Mouse (Mus musculus) Patski (cell line): ENCODE results near the gene Mier2. TPM values are rescaled to one million over a fixed set of nuclear protein-coding genes. Genes with fewer than 3 reads are reported as not detected.

Experiments used
- ATAC-seq: fragments of 100-300 bp; one replicate; pipeline ENCODE4 v1.8.0; 2021
- CTCF ChIA-PET: fragments of 350-600 bp; sonication (Branson Sonifier 250); formaldehyde crosslinking; loops from one replicate; lab custom pipeline; 2022; ENCODE audit warnings: inconsistent platforms; lab: Charles Lee
- POLR2A ChIA-PET: fragments of 350-600 bp; sonication (Branson Sonifier 250); formaldehyde crosslinking; loops from one replicate; lab custom pipeline; 2022; ENCODE audit warnings: antibody characterized with exemption, inconsistent platforms; lab: Charles Lee
- DNase-seq: peaks from one replicate; pipeline ENCODE4 v3.0.0-alpha.2; 2011; ENCODE audit warnings: low read depth, low spot score
- H3K27me3 ChIP-seq: fragments of 371-371 bp; one replicate; pipeline ENCODE4 v1.5.1; 2021
- CTCF ChIP-seq: fragments of 100-300 bp; IDR thresholded peaks from one replicate; pipeline ENCODE4 v1.5.1; 2021
- in situ Hi-C: fragments of 300-500 bp; cut with MboI; formaldehyde crosslinking; loops from 3 replicates; pipeline ENCODE4 v1.11.1; 2018; ENCODE audit warnings: low pct_unique_long_range_greater_than_20kb, mixed read lengths
- polyA plus RNA-seq: library from polyadenylated mRNA; unstranded; gene quantifications from one replicate; pipeline ENCODE4 v1.2.3, GENCODE M21; 2021

The Mier2 gene
- polyA plus RNA-seq, 1 experiment from 2014 or later = 38.6 TPM

DNA sequence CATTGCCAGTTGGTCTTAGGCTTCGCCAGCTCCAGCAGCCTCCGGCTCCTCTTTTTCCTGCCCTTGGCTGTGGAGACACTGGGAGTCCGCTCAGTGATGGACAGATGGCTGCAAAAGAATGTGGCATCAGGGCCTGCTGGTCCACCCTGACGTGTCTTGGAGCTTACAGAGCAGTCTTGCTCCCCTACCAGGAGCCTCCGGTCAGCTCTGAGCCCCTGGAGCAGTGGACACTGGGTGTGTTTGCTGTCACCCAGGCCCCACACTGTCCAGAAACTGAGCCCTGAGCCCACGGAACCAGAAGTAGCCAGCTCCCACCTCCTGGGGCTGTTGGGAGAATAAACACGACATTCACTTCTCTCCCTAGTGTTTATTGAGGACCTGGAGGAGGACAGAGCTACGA is 31.2 kb upstream of the Mier2 start:
- in situ Hi-C loops = no loop called here

DNA sequence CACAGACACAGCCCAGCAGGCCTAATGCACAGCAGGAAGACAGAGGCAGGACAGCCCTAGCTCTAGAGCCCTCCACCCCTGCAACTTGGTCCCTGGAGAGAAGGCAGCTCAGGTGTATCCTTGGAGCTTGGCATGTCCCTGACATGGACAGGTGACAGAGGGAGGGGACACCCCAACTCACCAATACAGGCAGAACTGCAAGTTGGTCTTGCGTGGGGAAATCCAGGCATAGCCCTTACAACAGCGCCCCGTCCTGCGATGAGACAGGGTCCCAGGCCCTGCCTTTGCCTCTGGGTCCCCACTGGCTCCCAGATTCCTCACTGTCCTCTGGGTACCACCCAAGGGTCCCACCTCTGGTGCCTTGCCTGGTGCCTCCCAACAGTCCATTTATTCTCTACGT is 30.7 kb upstream of the Mier2 start:
- CTCF ChIA-PET = no interaction called here
- POLR2A ChIA-PET = no interaction called here

More for the DNA sequence above, 31.2 kb upstream of the Mier2 start:
- CTCF ChIA-PET = no interaction called here
- POLR2A ChIA-PET = no interaction called here
- H3K27me3 ChIP-seq = peaks cover 18% of the 10 kb centered on the region
- ATAC-seq (no peak), DNase-seq (no peak)
- no peak for TF ChIP-seq CTCF

DNA sequence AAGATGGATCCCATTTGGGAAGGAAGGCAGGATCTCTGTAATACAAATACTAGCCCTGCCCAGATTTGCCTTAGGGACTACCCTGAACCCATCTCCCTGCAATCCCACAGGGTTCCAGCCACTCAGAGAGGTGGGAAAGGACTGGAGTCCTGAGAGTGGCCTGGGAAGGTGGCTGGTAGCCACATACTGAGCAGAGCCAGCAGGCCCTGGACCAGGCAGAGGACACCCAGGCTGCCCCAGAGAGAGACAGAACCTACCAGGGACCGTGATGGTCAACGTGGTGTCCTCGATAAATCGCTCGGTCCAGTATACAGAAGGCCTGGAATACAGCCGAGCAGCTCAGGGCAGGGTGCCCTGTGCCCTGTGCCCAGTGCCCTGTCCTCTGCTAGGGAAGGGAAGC is 30.1 kb upstream of the Mier2 start:
- no peak for TF ChIP-seq CTCF
- DNase-seq = no peak
- ChIA-PET CTCF (no interaction called here), POLR2A (no interaction called here)
- ATAC-seq = no peak
- in situ Hi-C loops = no loop called here
- peaks cover 18% of the 10 kb centered on the region for H3K27me3 ChIP-seq

More for the DNA sequence above, 30.7 kb upstream of the Mier2 start:
- ATAC-seq (no peak), DNase-seq (no peak)
- in situ Hi-C loops = no loop called here
- H3K27me3 ChIP-seq = peaks cover 18% of the 10 kb centered on the region
- no peak for TF ChIP-seq CTCF

DNA sequence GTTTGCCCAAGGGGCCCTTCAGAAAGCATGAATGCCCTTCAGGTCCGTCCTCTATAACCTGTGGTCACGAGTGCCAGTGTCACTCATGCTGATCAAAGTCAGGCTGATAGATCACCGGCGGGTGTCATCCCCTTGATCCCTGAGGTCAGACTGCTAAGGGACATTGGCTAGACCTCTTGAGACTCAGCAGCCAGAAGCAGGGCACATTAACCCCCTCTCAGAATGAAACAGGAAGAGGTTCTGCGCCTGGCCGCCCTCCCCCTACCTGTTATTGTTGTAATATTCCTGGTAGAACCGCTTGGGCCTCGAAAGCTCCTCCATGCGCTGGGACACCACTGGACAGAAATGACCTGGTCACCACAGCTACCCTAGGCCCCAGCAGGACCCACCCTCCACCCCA is 29.4 kb upstream of the Mier2 start:
- POLR2A ChIA-PET = interaction anchor here (0.7 kb wide), 1 partner anchor 11 kb away, joined by 3 read pairs; no protein-coding TSS in a partner anchor

DNA sequence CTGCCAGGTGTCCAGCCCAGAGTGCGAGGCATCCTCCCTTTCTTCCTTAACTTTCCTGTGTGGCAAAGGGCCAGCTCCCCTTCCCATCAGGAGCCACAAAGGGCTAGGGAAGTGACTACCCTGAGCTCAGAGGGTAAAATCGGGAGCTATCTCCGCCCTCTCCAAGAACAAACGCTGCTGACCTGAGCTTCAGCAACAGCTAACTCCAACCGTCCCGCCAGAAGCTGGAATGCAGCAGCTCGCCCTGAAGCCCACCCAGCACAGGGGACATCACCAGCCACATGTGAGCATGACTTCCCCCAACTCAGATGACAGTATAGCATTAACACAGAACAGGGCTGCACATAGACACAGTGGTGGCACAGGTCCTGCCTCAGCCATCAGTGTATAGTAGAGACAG is 29.0 kb upstream of the Mier2 start:
- ATAC-seq (no peak), DNase-seq (no peak)
- in situ Hi-C loops = no loop called here
- H3K27me3 ChIP-seq = peaks cover 26% of the 10 kb centered on the region
- TF ChIP-seq CTCF = no peak
- ChIA-PET POLR2A (interaction anchor here (0.7 kb wide), 1 partner anchor 12 kb away, joined by 3 read pairs; no protein-coding TSS in a partner anchor), CTCF (interaction anchor here (1.0 kb wide), 1 partner anchor 85 kb away, joined by 3 read pairs; the partner anchor contains the start of gene Tpgs1)

More for the DNA sequence above, 29.4 kb upstream of the Mier2 start:
- peaks cover 25% of the 10 kb centered on the region for H3K27me3 ChIP-seq
- no peak for TF ChIP-seq CTCF
- in situ Hi-C loops = no loop called here
- ATAC-seq (no peak), DNase-seq (no peak)
- CTCF ChIA-PET = no interaction called here

DNA sequence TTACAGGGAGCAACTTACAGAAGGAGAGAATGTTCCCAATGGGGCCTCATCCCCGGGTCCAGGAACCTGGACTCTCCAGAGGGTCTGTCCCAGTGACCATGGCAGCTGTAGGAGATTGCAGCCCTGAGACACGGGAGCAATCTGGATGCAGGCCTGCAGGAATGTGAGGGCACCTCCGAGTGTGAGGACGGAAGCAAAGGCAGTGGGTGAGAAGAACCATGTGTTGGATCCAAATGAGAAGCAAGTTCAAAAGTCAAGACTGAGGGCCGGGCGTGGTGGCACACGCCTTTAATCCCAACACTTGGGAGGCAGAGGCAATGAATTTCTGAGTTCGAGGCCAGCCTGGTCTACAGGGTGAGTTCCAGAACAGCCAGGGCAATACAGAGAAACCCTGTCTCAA is 26.5 kb upstream of the Mier2 start:
- TF ChIP-seq CTCF = no peak
- CTCF ChIA-PET = interaction anchor here (1.1 kb wide), 1 partner anchor 14 kb away, joined by 4 read pairs; no protein-coding TSS in a partner anchor
- POLR2A ChIA-PET = no interaction called here
- DNase-seq = no peak
- peaks cover 24% of the 10 kb centered on the region for H3K27me3 ChIP-seq
- ATAC-seq = no peak
- in situ Hi-C loops = no loop called here

DNA sequence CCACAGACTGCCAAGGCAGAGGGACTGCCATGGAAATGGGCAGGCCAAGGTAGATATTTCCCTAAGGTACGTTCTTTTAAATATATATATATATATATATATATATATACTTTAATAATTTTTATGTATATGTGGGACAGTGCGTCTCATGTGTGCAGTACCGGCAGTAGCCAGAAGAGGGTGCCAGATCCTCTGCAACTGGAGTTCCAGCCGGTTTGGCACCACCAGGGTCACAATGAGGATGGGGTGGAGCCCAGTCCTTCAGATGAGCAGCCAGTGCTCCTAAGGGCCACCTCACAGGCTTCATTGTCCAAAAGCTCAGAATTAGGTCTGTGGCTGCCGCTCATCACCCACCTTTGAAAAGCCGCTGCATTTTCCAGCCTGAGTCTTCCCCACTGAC is 25.8 kb upstream of the Mier2 start:
- DNase-seq (no peak), ATAC-seq (no peak)
- in situ Hi-C loops = no loop called here
- TF ChIP-seq CTCF = no peak
- ChIA-PET CTCF (interaction anchor here (1.1 kb wide), 1 partner anchor 15 kb away, joined by 4 read pairs; no protein-coding TSS in a partner anchor), POLR2A (no interaction called here)
- H3K27me3 ChIP-seq = peaks cover 22% of the 10 kb centered on the region

DNA sequence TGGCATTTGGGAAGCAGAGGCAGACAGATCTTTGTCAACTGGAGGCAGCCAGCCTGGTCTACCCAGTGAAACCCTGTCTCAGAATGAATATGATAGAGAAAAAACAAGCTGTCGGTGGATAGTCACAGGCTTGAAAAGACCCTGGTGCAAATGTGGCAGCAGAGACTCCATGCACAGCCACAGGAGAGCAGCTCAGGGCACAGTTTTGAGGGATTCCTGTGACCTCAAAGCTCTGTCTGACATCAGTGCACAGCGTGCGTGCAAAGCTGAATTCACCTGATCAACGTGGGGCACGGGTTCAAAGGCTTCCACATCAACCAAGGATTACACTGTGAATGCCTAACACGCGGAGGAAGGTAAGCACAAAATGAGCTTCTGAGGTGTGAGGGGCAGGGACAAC is 25.4 kb upstream of the Mier2 start:
- peaks cover 20% of the 10 kb centered on the region for H3K27me3 ChIP-seq
- in situ Hi-C loops = no loop called here
- DNase-seq (no peak), ATAC-seq (no peak)
- no peak for TF ChIP-seq CTCF
- ChIA-PET POLR2A (no interaction called here), CTCF (interaction anchor here (1.1 kb wide), 1 partner anchor 15 kb away, joined by 4 read pairs; no protein-coding TSS in a partner anchor)

DNA sequence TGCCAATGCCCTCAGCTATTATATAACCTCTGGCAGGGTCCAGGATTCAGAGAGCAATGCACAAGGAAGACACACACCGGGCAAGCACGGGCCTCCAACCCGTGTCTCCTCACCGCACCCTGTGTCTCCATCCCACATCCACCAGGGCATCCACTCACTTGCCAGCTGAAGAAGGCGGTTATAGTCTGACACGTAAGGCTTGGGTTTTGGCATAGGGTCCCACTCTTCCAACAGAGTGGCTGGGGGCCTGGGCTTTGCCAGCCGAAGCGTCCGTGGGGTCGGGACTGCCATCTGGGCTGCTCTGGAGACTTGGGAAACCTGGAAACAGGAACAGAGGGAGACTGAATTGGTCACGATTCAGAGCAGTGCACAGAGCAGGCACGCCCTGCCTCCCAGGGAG is 24.8 kb upstream of the Mier2 start:
- TF ChIP-seq CTCF = no peak
- ATAC-seq (no peak), DNase-seq (no peak)
- in situ Hi-C loops = no loop called here
- ChIA-PET CTCF (no interaction called here), POLR2A (no interaction called here)
- peaks cover 17% of the 10 kb centered on the region for H3K27me3 ChIP-seq

DNA sequence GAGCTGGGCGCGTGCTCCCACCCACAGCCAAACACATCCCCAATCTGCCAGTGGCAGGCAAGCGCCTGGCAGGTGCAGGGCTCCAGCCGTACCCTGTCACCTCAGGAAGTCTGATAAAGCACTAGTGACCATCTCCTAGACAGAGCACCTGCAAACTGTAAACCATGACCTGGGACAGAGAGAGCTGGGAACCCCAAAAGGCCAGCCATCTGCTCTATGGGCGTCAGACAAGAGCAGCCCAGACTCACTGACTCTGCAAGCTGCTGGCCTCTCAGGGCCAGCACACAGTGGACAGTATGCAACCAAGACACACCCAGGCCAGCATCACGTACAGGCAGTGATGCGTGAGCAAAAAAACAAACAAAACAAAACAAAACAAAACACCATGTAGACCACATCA is 23.9 kb upstream of the Mier2 start:
- peaks cover 17% of the 10 kb centered on the region for H3K27me3 ChIP-seq
- POLR2A ChIA-PET = no interaction called here
- TF ChIP-seq CTCF = no peak
- DNase-seq = no peak
- in situ Hi-C loops = no loop called here
- CTCF ChIA-PET = no interaction called here
- no peak for ATAC-seq

DNA sequence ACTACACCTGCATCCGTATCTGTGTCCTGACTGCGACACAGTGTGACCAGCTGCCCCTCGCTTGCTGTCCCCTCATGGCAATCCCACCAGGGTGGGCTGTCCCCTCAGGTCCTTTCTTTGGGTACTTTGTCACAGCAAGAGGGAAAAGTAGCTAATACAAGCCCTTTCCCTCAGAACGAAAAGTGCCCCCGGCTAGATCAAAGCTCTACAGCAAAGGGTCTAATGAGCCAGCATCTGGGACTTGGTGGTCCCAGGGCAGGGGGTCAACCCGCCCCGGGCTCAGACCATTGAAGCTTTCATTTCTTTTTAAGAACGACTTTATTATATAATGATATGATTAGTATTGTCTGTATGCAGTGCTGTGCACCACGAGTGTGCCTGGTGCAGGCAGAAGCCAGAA is 23.3 kb upstream of the Mier2 start:
- ATAC-seq = no peak
- H3K27me3 ChIP-seq = peaks cover 17% of the 10 kb centered on the region
- TF ChIP-seq CTCF = no peak
- POLR2A ChIA-PET = no interaction called here
- DNase-seq = no peak
- in situ Hi-C loops = no loop called here
- CTCF ChIA-PET = no interaction called here

DNA sequence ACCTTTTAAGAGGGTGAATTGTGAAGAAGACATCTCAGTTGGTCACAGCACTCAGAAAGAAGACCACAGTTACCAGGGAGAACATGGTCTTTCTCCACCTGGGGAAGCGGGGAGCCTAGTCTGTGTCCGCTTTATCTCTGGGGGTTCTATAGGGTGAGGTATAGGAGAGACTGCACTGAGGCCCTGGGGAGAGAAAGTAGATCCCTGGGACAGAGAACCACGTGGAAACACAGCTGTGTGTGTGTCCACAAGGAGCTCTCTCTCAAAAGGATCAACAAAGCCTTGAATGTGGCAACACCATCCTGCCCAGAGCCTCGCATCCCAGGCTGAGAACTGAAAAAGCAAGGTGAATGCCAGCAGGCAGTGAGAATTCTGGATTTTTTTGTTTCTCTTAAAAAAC is 22.4 kb upstream of the Mier2 start:
- DNase-seq (no peak), ATAC-seq (no peak)
- CTCF ChIA-PET = no interaction called here
- in situ Hi-C loops = no loop called here
- peaks cover 17% of the 10 kb centered on the region for H3K27me3 ChIP-seq
- no peak for TF ChIP-seq CTCF
- POLR2A ChIA-PET = no interaction called here
